Mouse (Mus musculus) natural killer cell, adult 2 months (primary cell): ENCODE measurements around the gene Yju2.

Source experiments
- DNase-seq, 2 experiments: peaks; one replicate each; pipeline ENCODE4 v3.0.0; 2022; ENCODE audit warnings: low spot score in 2 of 2

The Yju2 gene

DNA sequence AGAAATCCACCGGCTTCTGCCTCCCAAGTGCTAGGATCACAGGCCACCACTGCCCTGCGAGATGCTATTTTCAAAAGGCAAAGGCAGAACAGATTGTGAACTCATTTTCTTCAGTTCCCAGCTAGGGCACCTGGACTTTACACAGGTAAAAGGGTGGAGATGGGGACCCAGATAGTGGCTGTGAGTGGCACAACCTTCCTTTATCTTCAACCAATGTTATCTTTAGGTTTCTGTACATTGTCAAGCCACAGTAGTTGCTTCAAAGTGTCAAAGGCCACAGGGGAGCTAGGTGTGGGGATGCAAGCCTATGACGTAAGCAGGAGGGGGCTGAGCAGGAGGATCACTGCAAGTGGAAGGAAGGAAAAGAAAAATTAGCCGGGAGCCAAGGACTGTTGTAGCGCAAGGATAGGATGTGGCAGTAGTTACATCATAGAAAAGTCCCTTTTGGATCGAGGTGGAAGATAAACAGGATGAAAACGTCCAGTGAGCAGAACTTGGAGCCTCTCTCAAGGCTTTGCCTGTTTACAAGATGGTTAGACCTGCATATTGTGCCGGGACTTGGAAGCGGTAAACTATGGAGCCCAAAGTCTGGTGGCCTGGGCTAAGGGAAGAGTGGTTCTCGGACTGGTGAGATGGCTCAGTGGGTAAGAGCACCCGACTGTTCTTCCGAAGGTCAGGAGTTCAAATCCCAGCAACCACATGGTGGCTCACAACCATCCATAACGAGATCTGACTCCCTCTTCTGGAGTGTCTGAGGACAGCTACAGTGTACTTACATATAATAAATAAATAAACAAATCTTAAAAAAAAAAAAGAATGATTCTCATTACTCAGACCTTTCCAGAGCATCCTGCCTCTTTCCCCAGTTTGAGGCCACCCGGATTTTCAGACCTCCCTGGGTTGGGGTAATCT is 48.8 kb downstream of the Yju2 start:
- no peak for DNase-seq

DNA sequence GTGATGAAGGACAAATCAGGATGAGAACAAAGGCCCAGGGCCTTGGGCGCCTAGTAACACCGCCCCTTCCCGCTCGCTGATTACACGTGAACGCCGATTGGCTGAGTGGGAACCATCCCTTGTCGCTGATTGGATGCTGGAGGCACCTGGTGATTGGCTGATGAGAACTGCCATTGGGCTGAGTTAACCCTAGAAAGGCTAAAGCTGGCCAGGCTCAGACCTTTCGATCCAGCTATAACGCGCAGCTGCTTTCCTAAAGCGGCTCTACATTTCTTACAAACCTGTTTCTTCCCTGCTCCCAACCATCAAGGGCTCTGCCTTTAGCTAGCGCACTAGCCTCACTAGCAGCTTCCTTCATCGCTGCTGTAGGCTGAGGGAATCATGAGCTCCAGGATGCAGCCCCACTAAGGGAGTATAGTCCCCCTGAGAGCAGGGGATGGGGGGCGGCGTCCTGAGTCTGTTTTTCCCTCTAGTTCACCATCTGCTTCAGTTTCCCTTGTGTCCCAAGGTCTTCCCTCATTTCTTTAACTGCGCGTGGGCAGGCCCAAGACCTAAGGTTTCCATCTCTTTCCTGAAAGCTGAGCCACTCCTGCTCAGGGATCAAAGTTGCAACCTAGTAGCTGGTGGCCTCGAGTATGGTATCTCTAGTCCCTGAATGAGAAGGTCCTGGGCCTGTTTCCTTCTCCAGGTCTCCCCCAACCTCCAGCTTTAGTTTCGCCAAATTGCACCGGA is 49.6 kb downstream of the Yju2 start:
- DNase-seq, result peak; percentile 85 to 90

DNA sequence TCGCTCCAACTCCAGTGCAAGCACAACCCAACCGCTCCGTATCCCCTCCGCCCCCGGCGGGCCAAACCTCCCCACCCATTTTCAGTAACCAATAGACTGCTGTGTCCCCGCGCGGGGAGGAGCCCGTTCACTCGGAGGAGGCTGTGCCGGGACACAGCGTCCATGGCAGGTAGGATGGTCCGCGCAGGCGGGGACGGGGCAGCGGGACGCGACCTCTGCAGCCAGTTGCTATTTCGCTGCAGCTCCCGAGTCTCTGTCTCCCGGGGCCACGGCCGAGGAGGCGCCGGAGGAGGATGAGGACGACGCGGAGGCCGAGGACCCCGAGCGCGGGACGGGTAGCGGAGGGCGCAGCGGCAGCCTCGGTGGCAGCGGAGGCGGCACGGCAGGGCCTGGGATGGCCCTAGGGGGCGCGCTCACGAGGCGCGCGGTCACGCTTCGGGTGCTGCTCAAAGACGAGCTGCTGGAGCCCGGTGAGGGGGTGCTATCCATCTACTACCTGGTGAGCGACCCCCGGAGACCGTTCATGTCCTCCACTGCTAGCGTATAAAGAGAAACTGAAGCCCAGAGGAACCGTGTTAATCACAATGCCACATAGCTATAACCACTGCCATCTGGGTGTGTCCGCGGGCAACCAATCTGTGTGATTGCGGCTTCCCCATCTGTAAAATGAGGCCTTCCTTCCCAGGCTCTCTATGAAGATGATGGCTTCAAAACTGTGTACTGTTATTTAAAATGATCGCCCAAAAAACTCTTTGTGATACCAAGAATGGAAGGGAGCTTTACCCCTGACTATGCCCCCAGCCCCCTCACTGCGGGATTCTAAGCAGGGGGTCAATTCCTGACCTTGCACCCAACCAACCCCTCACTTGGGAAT is 50.4 kb downstream of the Yju2 start:
- peak; percentile 80 to 86 for DNase-seq

DNA sequence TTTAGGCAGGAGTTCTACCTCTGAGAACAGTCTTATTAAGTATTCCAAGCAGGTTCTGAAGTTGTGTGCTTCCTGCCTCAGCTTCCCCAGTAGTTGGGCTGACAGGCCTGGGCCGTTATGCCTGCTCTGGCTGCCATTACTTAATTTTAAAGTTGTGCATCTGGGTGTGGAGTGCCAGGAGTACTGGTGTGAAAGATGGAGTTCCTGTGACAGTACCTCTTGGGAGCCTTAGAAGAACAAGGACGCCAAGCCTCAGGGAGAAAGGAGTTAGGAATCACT is 51.0 kb downstream of the Yju2 start:
- DNase-seq, result no peak

DNA sequence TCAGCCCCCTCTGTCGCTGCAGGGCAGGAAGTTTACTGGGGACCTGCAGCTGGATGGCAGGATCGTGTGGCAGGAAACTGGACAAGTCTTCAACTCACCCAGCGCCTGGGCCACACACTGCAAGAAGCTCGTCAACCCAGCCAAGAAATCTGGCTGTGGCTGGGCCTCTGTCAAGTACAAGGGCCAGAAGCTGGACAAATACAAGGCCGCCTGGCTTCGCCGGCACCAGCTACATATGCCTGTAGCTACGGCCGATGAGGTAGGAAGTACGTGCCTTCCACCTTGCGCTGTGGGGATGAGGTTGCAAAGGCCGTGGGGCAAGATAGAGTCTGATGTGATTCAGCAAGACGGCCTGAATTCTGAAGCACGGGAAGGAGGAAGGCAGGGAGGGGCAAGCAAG is 51.4 kb downstream of the Yju2 start:
- DNase-seq, result no peak

DNA sequence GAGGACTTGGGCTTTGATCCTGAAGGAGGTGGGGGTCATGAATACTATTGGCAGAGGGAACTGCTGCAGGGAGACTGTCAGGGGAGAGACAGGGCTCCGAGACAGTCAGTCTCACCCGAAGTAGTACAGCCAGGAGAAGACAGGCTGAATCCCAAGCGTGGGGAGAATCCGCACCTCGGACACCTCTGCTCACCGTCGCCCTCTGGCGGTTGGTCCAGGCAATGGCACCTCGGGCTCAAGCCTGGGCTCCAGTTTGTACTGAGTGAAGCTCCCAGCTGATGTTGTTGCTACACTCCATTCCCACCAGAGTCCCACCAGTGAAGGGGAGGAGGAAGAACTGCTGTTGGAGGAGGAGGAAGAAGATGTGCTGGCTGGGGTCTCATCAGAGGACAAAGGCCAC is 51.8 kb downstream of the Yju2 start:
- DNase-seq, result peak; percentile 60 to 78

DNA sequence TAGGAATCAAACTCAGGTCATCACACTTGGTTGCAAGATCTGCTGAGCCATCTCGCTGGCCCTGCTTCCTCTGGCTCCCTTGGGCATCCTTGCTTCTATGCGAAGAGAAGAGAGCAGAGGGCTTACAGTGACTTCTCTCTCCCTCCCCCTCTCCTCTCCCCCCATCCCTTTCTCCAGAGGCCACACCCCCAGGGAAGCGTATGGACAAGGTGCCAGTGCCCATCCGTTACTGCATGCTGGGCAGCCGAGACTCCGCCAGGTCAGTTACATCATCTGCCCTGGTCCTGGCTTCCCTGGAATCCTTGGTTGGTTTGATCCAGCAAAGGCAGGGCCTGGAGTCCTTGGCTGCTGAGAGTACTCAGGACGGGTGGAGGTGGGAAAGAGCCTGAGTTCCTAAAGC is 52.5 kb downstream of the Yju2 start:
- DNase-seq, result no peak

DNA sequence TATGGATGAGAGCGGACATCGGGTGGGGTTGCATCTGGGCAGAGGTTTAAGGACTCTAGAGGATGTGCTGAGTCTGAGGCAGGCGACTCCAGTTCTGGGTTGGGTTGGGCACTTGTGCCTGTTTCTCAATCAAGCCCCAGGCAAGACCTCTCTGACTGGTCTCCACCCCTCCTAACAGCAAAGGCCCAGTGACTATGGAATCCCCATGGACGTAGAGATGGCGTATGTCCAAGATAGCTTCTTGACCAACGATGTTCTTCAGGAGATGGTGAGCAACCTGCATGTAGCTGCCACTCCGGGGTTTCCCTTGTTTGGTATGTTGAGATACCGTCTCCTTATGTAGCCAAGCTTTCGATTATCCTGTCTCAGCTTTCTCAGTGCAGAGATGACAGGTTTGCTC is 56.4 kb downstream of the Yju2 start:
- no peak for DNase-seq

DNA sequence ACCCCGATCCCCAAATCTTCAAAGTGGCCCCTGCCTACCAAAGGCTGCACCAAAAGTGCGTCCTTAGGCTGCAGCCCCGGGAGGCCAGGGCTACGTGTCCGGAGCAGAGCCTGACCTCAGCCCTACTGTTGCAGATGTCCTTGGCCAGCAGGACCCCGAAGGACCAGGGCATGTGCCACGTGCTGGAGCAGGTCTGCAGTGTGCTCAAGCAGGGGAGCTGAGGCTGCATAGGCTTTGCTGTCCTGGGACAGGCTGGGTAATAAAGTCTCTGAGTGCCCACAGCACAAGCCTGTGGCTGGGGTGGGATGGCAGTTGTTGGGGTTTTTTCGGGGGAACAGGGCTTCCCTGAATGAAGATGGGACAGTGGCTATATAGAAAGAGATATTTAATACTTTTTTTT is 57.5 kb downstream of the Yju2 start:
- no peak for DNase-seq

DNA sequence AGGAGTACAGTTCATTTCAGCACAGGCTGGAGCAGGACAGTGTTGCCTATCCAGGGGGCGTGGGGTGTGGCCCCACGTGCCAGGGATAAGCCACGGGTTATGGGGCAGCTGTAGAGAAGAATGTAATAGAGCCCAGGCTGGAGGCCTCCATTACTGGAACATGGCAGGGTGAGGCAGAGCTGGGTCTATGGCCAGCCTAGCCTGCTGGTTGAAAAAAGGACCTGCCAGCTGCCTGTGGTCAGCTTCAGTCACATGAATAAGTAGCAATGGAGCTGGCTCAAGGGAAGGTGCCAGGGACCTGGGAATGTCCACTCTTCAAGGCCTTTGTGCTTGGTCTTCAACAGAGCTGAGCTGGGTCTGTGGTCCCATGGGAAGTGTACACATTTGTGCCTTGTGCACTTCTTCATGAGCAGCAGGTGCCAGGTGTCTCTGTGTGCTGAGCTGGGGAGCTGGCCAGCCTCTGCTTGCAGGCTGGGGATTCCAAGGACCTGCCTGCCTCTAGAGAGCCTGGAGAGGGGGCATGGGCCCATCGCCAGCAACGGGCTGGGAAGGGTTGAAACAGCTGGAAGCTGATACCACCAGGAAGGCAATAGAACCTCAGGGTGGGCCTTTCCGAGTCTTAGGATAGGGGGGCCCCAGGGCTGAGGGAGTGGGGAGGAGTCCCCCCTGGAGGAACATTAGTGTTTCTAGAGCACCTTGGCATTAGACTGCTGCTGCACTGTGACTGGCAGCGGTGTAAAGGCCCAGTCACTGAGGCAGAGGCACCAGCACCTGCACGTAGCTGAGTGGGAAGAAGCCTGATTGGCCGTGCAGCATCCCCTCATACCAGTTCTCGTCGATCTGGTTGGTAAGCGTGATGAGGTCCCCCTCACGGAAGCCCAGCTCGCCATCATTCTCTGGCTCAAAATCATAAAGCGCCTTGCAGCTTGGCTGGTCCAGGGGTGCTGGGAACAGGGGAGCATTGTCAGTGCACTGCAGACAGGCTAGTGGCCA is 58.2 kb downstream of the Yju2 start:
- DNase-seq, result no peak

DNA sequence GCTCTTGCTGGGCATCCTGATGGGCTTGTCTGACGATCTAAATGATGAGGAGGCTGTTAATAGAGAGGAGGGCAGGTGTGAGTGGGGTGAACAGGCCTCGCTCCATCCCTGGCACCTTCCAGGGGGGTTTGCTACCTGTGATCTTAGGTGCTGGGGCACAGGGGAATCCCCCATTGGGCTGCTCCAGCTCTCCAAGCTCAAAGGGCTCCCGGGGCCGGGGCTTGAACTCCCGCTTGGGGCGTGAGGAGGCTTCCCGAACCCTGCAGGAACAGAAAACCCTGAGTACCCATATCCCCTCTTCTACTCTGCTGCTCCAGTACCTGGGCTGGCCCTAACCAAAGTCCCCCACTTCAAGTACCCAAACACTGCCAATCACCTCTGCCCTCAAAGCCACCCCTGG is 58.9 kb downstream of the Yju2 start:
- no peak for DNase-seq
